Mouse (Mus musculus) kidney, embryonic 16.5 days (tissue): ENCODE measurements at regions not wholly inside any gene's neighbourhood (a gene's known extent, or its start where the extent isn't known, plus 50 kb on each side); places are given as distances from the start of the nearest gene placed in this dataset.

Experiments
- ATAC-seq: fragments of 200-750 bp; cut with Nextera tagmentation; 2 replicates; pipeline ENCODE4 v1.8.0; 2017; ENCODE audit warnings: moderate TSS enrichment; ENCODE audit not compliant: low FRiP score, low TSS enrichment
- H3K27ac ChIP-seq: fragments of 300-500 bp; sonication (generic); 2 replicates; pipeline ENCODE4 v1.5.1; 2014; ENCODE audit warnings: low read length
- H3K27me3 ChIP-seq: fragments of 300-500 bp; sonication (generic); 2 replicates; pipeline ENCODE4 v1.6.1; 2014; ENCODE audit warnings: low read length, control low read depth, mixed read lengths; ENCODE audit not compliant: insufficient read depth
- H3K36me3 ChIP-seq: fragments of 300-500 bp; sonication (generic); 2 replicates; pipeline ENCODE4 v1.6.1; 2014; ENCODE audit warnings: low read length, control low read depth, mixed read lengths; ENCODE audit not compliant: insufficient read depth
- H3K4me1 ChIP-seq: fragments of 300-500 bp; sonication (generic); 2 replicates; pipeline ENCODE4 v1.6.1; 2014; ENCODE audit warnings: low read length, control low read depth, mixed read lengths; ENCODE audit not compliant: insufficient read depth
- H3K4me2 ChIP-seq: fragments of 300-500 bp; sonication (generic); replicated peaks from 2 replicates; pipeline ENCODE4 v1.6.1; 2014; ENCODE audit warnings: low read depth, low read length
- H3K4me3 ChIP-seq: fragments of 300-500 bp; sonication (generic); 2 replicates; pipeline ENCODE4 v1.5.1; 2014; ENCODE audit warnings: mild to moderate bottlenecking, low read length
- H3K9ac ChIP-seq: fragments of 300-500 bp; sonication (generic); replicated peaks from 2 replicates; pipeline ENCODE4 v1.6.1; 2014; ENCODE audit warnings: low read length
- H3K9me3 ChIP-seq: fragments of 300-500 bp; sonication (generic); 2 replicates; pipeline ENCODE4 v1.6.1; 2016; ENCODE audit warnings: low read length, control low read depth
- WGBS: fragments of 180-500 bp; shearing (Covaris S2); extraction: QIAGEN DNeasy Blood & Tissue Kit; methylation state at CpG from one replicate; pipeline ENCODE4 v1.1.7; 2014; 5-methylcytosine and 5-hydroxymethylcytosine counted together

DNA sequence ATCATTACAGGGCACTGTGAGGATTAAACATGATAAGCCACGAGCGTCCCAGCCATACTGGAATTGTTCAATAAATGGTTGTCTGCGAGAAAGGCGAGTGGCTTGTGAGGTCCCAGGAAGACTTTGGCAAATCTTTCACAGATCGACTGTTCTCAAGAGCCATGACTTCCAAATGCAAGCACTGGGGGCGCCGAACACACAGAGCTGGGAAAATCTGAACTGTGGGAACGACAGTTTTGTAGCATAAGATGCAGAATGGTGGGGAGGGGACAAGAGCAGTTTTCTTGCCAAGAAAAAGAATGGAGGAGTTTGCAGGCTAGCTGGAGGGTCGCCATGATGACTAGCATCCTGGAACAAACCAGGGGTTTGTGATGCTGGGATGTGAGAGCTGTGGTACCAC lies 300.8 kb downstream of the Bcor start:
- no peaks in the 10 kb centered on the region for H3K36me3 ChIP-seq
- H3K27me3 ChIP-seq, result peaks cover 30% of the 10 kb centered on the region; the same call in 1 of the 2 replicates
- H3K4me3 ChIP-seq, result no peak overlapping the region
- H3K4me1 ChIP-seq, result 0 out of 2 replicates have a peak, but pooled peaks cover 10% of the 10 kb centered on the region
- H3K27ac ChIP-seq, result no peak overlapping the region
- WGBS, result 63% methylated on average over 9 of the region's 9 CpGs
- ATAC-seq, result no peak
- no peak overlapping the region for H3K4me2 ChIP-seq
- H3K9me3 ChIP-seq, result no peaks in the 10 kb centered on the region
- no peak overlapping the region for H3K9ac ChIP-seq

DNA sequence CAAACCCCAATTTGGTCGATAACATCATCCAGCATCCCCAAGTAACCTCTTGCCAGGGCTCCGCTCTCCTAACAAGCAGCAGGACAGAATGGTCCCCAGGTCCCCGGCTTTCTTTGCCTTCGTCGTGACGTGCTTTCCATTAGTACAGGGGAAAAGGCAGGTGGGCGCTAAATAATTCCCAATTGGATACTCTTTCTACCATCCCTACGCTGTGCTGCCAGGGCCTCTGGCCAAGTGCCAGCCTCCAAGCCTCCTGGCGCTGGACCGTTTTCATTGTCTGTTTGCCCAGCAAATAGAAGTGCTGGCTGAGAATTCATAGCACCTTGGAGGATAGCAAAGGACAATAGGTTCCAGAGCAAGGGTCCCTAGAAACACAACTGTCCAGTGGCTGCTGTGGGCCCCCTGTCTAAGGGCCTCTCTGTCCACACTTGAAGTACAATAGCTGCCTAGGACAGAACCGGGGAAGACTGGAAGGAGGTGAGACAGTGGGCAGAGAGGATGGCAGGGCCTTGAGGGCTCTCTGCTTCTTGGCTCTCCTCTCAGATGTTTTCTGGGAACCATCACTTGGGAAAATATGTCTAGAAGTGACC lies 298.9 kb downstream of the Bcor start:
- H3K4me1 ChIP-seq, result 0 out of 2 replicates have a peak, but pooled peaks cover 10% of the 10 kb centered on the region
- ATAC-seq, result no peak
- H3K36me3 ChIP-seq, result no peaks in the 10 kb centered on the region
- no peaks in the 10 kb centered on the region for H3K9me3 ChIP-seq
- no peak overlapping the region for H3K27ac ChIP-seq
- H3K4me3 ChIP-seq, result no peak overlapping the region
- H3K27me3 ChIP-seq, result peaks cover 39% of the 10 kb centered on the region; the same call in 1 of the 2 replicates
- 59% methylated on average over 11 of the region's 11 CpGs for WGBS
- no peak overlapping the region for H3K4me2 ChIP-seq
- no peak overlapping the region for H3K9ac ChIP-seq

DNA sequence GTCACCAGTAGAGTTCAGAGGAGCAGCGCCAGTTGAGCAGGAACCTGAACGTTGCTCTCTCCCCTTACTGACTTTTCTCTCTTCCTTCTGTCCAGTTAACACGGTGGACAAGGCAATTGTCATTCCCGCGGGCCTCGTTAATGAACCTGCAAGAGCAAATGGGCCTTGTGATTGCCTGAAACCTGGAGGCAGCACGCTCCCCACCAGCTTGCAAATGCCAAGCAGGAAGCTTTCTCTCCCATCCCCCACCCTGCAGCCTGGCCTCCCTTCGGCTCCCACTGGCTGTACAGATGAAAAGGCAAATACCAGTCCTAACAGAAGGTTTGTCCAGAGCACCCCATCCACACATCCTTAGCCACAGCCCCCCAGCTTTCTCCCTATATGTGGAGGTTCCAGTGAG lies 298.3 kb downstream of the Bcor start:
- 27% methylated on average over 8 of the region's 8 CpGs for WGBS

DNA sequence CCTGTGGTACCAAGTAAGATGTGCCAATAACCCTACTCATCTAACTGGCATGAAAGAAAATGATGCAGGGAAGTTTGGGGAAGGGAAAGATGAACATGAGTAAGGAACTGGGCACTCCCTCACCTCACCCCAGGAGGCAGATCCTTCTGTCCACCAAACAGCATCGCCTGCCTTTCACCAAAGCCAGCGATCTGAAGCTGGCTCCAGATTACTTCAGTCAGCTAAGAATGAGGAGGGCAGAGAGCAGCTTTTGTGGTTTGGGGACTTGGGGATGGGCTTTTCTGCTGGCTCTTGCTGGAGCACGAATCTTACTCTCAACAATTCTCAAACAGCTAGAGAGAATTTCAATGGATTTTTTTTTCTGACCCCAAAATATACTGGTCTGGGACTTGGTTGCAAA lies 297.0 kb downstream of the Bcor start:
- Histone ChIP-seq H3K27me3 (peaks cover 32% of the 10 kb centered on the region; the same call in 1 of the 2 replicates), H3K9me3 (no peaks in the 10 kb centered on the region), H3K36me3 (no peaks in the 10 kb centered on the region), H3K4me2 (no peak overlapping the region), H3K4me3 (no peak overlapping the region), H3K27ac (no peak overlapping the region), H3K4me1 (0 out of 2 replicates have a peak, but pooled peaks cover 10% of the 10 kb centered on the region), H3K9ac (no peak overlapping the region)
- no peak for ATAC-seq
- WGBS, result 56% methylated on average over 3 of the region's 3 CpGs

More for the DNA sequence above, 298.3 kb downstream of the Bcor start:
- Histone ChIP-seq H3K4me2 (no peak overlapping the region), H3K4me1 (0 out of 2 replicates have a peak, but pooled peaks cover 10% of the 10 kb centered on the region), H3K27ac (no peak overlapping the region), H3K36me3 (no peaks in the 10 kb centered on the region), H3K9ac (no peak overlapping the region), H3K9me3 (no peaks in the 10 kb centered on the region), H3K27me3 (peaks cover 40% of the 10 kb centered on the region; the same call in 1 of the 2 replicates), H3K4me3 (no peak overlapping the region)
- no peak for ATAC-seq

DNA sequence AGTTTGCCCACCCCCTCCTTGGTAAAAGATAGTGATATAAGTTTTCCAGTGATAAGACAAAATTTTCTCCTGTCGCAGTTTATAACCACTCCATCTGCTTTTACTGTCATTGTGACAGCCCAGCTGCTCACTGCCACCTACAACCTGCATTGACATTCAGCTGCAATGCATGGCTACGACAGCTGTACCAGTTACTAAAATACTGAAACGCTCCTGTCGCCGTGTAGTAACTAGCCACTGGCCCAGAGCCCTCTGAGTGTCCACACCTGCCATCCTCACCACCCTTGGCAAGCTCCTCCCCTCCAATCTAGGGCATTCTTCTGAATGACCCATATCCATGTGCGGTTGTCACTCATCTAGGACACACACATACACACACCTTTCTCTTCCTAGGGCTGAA lies 286.2 kb downstream of the Bcor start:
- H3K9ac ChIP-seq, result no peak overlapping the region
- H3K36me3 ChIP-seq, result no peaks in the 10 kb centered on the region
- no peak overlapping the region for H3K27ac ChIP-seq
- H3K4me2 ChIP-seq, result no peak overlapping the region
- WGBS, result 83% methylated on average over 6 of the region's 6 CpGs
- H3K4me1 ChIP-seq, result no peaks in the 10 kb centered on the region
- H3K9me3 ChIP-seq, result 0 out of 2 replicates have a peak, but pooled peaks cover 3% of the 10 kb centered on the region
- H3K27me3 ChIP-seq, result no peaks in the 10 kb centered on the region; the same call in 1 of the 2 replicates
- ATAC-seq, result no peak
- no peak overlapping the region for H3K4me3 ChIP-seq

DNA sequence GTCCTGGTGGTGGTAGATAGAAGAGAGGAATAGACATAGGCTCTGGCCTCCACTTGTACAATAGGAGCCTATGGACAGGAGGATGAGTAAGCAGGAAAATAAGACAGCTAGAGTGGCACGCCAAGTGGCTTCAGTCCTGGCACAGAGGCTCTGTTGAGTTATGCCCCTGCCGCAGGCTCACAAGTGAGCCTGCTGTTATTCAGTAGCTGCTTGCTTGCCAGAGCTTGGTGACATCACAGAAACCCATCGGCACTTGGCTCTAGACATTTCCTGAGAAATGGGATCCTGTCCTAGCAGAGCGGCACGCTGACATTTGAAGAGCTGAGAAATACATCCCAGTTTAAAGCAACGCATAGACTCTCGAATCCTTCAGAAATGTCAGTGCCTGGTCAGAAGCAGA lies 283.5 kb downstream of the Bcor start:
- Histone ChIP-seq H3K4me2 (no peak overlapping the region), H3K4me3 (no peak overlapping the region), H3K27ac (no peak overlapping the region), H3K27me3 (no peaks in the 10 kb centered on the region; the same call in 1 of the 2 replicates), H3K9ac (no peak overlapping the region), H3K9me3 (no peaks in the 10 kb centered on the region), H3K36me3 (no peaks in the 10 kb centered on the region), H3K4me1 (no peaks in the 10 kb centered on the region)
- ATAC-seq, result no peak
- WGBS, result 78% methylated on average over 7 of the region's 7 CpGs

DNA sequence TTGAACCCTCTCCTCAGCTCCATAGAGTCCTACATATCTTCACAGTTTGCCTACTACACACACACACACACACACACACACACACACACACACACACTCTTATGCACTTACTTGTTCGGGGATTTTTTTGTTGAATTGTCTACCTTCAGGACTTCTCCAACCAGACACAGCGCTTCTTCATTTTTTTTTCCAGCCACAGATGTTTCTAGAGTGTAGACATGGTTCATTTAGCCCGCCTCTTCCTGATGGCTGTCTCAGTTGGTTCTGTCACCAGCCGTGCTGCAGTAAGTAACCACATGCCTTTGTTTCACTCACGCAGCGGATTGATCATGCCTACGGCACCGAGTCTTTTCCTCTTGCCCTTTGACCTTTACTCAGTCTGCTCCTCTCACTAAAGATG lies 282.1 kb downstream of the Bcor start:
- Histone ChIP-seq H3K27ac (no peak overlapping the region), H3K27me3 (peaks cover 4% of the 10 kb centered on the region; the same call in 1 of the 2 replicates), H3K4me2 (no peak overlapping the region), H3K4me3 (no peak overlapping the region), H3K4me1 (no peaks in the 10 kb centered on the region), H3K9me3 (no peaks in the 10 kb centered on the region), H3K36me3 (no peaks in the 10 kb centered on the region), H3K9ac (no peak overlapping the region)
- 71% methylated on average over 8 of the region's 8 CpGs for WGBS
- ATAC-seq, result no peak

DNA sequence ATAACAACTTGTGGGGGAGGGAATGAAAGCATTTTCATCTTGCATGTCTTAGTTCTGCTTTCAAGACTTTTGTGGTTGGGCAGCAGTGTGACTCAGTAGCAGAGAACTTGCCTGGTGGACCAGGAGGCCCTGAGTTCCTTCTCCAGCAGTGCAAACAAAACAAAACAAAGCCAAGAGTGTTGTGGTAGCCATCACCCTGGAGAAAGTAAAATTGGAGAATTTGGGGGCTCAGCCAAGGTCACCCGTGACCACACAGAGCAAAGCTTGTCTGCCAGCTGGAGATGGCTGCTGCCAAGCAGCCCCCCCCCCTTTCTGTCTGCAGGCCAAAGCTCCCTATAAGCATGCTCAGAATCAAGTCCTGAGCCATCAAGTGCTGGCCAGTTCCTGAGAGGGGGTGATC lies 279.2 kb downstream of the Bcor start:
- no peak overlapping the region for H3K27ac ChIP-seq
- 73% methylated on average over 1 of the region's 1 CpGs for WGBS
- H3K27me3 ChIP-seq, result peaks cover 4% of the 10 kb centered on the region; the same call in 1 of the 2 replicates
- H3K4me3 ChIP-seq, result no peak overlapping the region
- ATAC-seq, result no peak
- no peak overlapping the region for H3K4me2 ChIP-seq
- H3K9me3 ChIP-seq, result no peaks in the 10 kb centered on the region
- H3K4me1 ChIP-seq, result no peaks in the 10 kb centered on the region
- no peak overlapping the region for H3K9ac ChIP-seq
- no peaks in the 10 kb centered on the region for H3K36me3 ChIP-seq

DNA sequence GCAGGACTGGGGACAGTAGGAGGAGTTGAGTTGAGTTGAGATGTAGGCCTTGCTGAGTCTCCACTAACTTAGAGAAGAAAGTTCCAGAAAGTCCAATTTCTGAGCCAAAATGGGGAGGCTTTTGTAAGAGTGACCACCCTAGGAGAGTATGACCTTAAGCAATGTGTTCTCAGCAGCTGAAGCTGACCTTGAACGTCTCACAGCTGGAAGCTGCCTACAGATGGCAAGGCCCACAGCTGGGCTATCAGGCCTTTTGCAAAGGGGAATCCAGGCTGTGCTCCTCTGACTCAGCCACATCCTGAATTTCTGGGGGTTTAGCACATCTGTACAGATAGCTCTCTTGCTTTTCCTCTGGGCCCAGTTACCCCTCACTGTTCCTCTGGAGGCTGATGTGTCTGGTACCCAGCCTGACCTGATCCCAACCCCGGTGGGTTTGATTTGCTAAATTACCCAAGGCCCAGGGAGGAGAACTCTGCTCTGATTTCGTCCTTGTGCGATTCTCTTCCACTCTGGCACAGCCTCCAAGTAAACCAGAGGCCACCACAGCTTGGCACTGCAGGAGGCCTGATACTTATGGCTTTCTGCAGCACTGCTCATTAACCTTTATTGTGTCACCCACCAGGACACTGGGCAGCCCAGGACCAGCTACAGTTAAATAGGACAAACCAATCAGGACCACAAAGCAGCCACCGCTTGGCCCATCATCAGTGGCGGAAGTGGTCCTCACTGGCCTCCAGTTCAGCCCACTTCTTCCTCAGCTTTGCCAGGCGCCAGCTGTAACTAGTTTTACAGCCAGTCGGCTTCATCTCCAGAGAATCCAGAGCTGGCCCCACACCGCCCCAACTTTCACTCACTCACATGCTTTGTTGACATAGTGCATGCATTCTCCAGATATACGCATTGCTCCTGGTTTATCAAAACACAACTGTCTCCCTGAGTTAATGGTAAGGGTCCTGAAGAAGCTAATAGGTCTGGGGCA lies 276.1 kb downstream of the Bcor start:
- Histone ChIP-seq H3K9ac (no peak overlapping the region), H3K27me3 (peaks cover 12% of the 10 kb centered on the region; the same call in 1 of the 2 replicates), H3K27ac (no peak overlapping the region), H3K4me3 (no peak overlapping the region), H3K36me3 (no peaks in the 10 kb centered on the region), H3K9me3 (no peaks in the 10 kb centered on the region), H3K4me2 (no peak overlapping the region), H3K4me1 (no peaks in the 10 kb centered on the region)
- no peak for ATAC-seq
- WGBS, result 59% methylated on average over 10 of the region's 10 CpGs
